Mouse (Mus musculus): ENCODE data around the gene Olfr522.

Gene Olfr522

GRCm38 (mm10) chr7:140164664-140165063 lies at the start of gene Olfr522:
Gene Olfr522, minus strand, starts transcription at chr7:140164764.
- in situ Hi-C loops (cut with MboI, MseI): no loop called here

- in situ Hi-C loops (cut with MboI, MseI): no loop called here
Observed at GRCm38 (mm10) chr7:140213841-140214240, 49.3 kb upstream of the Olfr522 start.

GRCm38 (mm10) chr7:140208677-140209076 lies 44.1 kb upstream of the Olfr522 start:
- in situ Hi-C loops (cut with MboI, MseI): no loop called here

GRCm38 (mm10) chr7:140208153-140208552 lies 43.6 kb upstream of the Olfr522 start:
- in situ Hi-C loops (cut with MboI, MseI): no loop called here

- in situ Hi-C loops (cut with MboI, MseI): no loop called here
Observed at GRCm38 (mm10) chr7:140206904-140207303, 42.3 kb upstream of the Olfr522 start.

- in situ Hi-C loops (cut with MboI, MseI): no loop called here
Observed at GRCm38 (mm10) chr7:140205864-140206263, 41.3 kb upstream of the Olfr522 start, which contains the start of gene Olfr524. Gene Olfr524, minus strand, starts transcription at chr7:140205964.

GRCm38 (mm10) chr7:140201090-140201489 lies 36.5 kb upstream of the Olfr522 start:
- in situ Hi-C loops (cut with MboI, MseI): no loop called here

GRCm38 (mm10) chr7:140196002-140196401 lies 31.4 kb upstream of the Olfr522 start:
- in situ Hi-C loops (cut with MboI, MseI): no loop called here

GRCm38 (mm10) chr7:140194031-140194430 lies 29.5 kb upstream of the Olfr522 start:
- in situ Hi-C loops (cut with MboI, MseI): no loop called here

GRCm38 (mm10) chr7:140192851-140193250 lies 28.3 kb upstream of the Olfr522 start:
- in situ Hi-C loops (cut with MboI, MseI): no loop called here

GRCm38 (mm10) chr7:140192445-140192844 lies 27.9 kb upstream of the Olfr522 start:
- in situ Hi-C loops (cut with MboI, MseI): no loop called here

- in situ Hi-C loops (cut with MboI, MseI): no loop called here
Observed at GRCm38 (mm10) chr7:140190435-140190834, 25.9 kb upstream of the Olfr522 start.

GRCm38 (mm10) chr7:140188391-140189328 lies 24.1 kb upstream of the Olfr522 start:
- in situ Hi-C loops (cut with MboI, MseI): loop anchor here (5.0 kb wide), 1 partner anchor 604 kb away; no protein-coding TSS in a partner anchor

- in situ Hi-C loops (cut with MboI, MseI): loop anchor here (5.0 kb wide), 1 partner anchor 604 kb away; no protein-coding TSS in a partner anchor
Observed at GRCm38 (mm10) chr7:140187721-140188390, 23.3 kb upstream of the Olfr522 start.

GRCm38 (mm10) chr7:140186646-140187620 lies 22.4 kb upstream of the Olfr522 start:
- in situ Hi-C loops (cut with MboI, MseI): loop anchor here (5.0 kb wide), 1 partner anchor 605 kb away; no protein-coding TSS in a partner anchor

- in situ Hi-C loops (cut with MboI, MseI): no loop called here
Observed at GRCm38 (mm10) chr7:140184206-140184605, 19.6 kb upstream of the Olfr522 start.

GRCm38 (mm10) chr7:140180692-140181091 lies 16.1 kb upstream of the Olfr522 start:
- in situ Hi-C loops (cut with MboI, MseI): no loop called here

GRCm38 (mm10) chr7:140179176-140179575 lies 14.6 kb upstream of the Olfr522 start:
- in situ Hi-C loops (cut with MboI, MseI): loop anchor here (5.0 kb wide), 1 partner anchor 633 kb away; no protein-coding TSS in a partner anchor

GRCm38 (mm10) chr7:140172936-140173335 lies 8.4 kb upstream of the Olfr522 start, which contains the start of gene Olfr523:
Gene Olfr523, plus strand, starts transcription at chr7:140173217.
- in situ Hi-C loops (cut with MboI, MseI): no loop called here

GRCm38 (mm10) chr7:140170863-140171262 lies 6.3 kb upstream of the Olfr522 start:
- in situ Hi-C loops (cut with MboI, MseI): no loop called here

- in situ Hi-C loops (cut with MboI, MseI): no loop called here
Observed at GRCm38 (mm10) chr7:140169386-140169785, 4.8 kb upstream of the Olfr522 start.
